Mouse (Mus musculus) heart, postnatal 0 days (tissue): ENCODE measurements around the gene Acsm2.

ENCODE experiments used
- CTCF ChIP-seq: IDR thresholded peaks from 2 replicates; pipeline ENCODE4 v1.5.1; 2016; ENCODE audit warnings: antibody characterized with exemption, control low read depth, low read depth
- EP300 ChIP-seq: IDR thresholded peaks from 2 replicates; pipeline ENCODE4 v1.6.1; 2016; ENCODE audit warnings: antibody characterized with exemption, low read depth

DNA sequence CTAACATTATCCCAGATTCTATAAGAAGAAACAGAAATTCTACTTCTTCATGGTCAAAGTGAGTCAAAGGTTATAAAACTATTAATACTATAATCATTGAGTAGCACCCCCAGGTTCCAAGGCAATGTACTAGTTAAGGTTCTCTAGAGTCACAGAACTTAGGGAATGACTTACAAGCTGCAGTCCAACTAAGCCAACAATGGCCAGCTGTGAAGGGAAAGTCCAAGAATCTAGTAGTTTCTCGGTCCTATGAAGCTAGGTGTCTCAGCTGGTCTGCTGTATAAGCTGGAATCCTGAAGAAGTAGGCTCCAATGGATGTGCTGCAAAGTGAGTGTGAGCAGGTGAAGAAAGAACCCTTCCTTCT is 47.8 kb downstream of the Acsm2 start:
- TF ChIP-seq CTCF: no peak
- TF ChIP-seq EP300: no peak
